Mouse (Mus musculus): ENCODE results near the gene B9d2.
"Not testable (repeated sequence)": the region's sequence is repeated elsewhere in the genome, so short reads cannot be mapped to it uniquely, and the experiment has no call there.

B9d2 gene

DNA sequence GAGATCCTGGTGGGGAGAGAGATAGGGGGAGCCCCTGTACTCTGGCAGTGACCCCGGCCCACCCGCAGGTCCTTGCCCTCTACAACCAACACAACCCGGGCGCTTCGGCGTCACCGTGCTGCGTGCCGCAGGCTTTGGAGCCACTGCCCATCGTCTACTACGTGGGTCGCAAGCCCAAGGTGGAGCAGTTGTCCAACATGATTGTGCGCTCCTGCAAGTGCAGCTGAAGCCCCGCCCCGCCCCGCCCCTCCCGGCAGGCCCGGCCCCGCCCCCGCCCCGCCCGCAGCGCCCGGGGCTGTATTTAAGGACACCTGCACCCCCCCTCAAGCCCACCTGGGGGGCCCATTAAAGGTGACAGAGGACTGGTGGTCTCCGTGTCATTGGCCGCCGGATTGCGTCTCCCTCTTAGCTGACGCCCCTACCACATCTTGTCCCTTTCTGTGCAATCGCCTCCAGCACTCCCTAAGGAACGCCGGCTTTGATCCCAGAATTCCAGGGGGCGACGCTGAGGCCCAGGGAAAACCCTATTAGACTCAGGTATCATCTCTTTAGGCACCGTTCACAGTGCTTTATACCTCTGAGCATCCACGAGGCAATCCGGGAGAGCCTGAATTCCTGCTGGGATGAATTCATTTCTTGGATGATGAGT is 24.3 kb downstream of the B9d2 start:
- peak; percentile 52 for DNase-seq

DNA sequence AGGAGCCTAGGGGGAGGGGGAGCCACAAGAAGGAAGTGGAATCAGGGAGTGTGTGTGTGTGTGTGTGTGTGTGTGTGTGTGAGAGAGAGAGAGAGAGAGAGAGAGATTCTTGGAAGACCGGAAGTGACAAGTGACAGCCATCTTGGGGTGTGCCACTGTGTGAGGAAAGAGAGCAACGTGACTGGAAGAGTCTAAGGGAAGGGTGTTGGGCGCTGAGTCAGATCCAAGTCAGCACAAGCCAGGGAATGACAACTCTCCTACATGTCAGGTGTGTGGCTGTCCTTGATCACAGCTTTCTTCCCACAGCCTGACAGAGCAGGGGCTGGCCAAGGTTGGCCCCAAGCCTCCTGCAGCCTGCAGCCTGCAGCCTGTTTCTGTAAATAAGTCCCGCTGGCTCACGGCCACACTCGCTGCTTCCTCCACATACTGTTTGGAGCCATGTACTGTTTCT is 25.2 kb downstream of the B9d2 start:
- DNase-seq: peak; percentile 81 to 85

DNA sequence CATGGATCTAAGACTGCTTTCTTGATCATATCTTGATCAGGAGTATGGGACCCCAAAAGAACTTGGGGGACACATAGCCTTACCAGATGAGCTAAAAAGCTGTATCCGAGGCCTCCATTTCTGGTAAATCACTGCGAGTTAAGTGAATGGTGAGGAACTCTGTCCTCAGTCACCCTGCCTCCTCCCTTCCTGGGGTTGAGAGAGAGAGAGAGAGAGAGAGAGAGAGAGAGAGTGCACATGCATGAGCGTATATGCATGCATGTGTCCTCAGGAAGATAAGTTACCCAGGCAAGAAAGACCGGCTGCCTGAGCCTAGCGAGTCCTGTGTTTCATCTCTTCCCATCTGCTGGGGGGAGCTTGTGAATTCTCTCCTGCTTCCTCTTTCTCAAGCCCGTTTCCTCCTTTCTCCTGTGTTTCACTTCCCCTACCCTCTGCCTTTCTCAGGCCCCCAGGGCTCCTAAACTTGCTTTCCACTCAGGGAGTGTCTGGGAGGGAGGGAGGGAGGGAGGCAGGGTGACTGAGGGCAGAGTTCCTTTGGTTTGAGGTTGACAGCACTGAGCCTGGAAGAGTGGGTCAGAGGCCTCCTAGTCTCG is 26.1 kb downstream of the B9d2 start:
- DNase-seq: no peak

DNA sequence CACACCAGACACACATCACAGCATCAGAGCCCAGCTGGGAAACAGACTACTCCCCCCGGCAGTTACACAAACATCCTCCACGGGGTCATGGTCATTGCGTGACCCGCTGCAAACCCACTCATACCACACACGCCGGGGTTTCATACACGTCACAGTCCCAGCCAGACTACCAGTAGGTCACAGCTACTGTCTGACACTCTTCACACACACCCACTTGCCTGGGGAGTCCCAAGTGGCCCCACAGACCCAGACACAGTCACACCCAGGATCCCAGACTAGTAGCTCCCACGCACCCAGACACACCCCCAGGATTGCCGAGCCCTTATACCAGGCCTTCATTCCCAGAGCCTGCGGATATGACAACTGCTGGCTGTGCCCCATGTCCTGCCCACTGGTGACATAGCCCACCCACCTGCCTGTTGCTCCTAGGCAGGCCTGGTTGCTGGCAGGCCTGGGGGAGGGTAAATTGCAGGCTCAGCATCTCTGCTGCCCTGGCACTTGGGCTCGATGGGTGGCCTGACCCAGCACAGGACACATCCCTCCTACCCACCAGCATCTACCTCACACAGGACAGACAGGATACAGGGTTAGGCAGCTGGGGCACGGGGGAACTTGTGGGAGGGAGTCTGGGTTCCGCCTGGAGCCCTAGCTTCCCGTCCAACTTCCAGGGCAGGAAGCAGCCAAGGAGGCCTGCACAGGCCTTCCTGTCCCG is 27.2 kb downstream of the B9d2 start:
- DNase-seq: peak in 1 of 2 experiments; percentile 34

DNA sequence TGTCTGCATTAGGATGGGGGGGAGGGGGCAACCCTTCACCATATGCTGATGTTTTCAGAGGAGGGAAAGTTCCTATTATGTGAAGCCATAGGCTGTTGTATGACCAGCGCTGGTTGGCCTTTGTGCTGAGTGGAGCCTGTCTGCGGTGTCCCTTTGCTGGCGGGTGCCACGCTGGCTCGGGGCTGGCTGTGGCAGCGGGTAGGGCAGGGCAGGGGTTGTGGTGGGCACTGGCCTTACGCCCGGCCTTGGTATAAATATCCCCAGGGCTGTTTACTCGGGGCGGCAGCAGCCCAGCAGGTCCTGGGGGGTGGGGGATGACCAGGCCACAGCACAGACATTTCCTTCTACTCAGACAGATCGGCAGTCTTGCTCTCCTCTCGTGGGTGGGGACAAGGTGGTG is 29.4 kb downstream of the B9d2 start:
- peak; percentile 65 to 73 for DNase-seq

DNA sequence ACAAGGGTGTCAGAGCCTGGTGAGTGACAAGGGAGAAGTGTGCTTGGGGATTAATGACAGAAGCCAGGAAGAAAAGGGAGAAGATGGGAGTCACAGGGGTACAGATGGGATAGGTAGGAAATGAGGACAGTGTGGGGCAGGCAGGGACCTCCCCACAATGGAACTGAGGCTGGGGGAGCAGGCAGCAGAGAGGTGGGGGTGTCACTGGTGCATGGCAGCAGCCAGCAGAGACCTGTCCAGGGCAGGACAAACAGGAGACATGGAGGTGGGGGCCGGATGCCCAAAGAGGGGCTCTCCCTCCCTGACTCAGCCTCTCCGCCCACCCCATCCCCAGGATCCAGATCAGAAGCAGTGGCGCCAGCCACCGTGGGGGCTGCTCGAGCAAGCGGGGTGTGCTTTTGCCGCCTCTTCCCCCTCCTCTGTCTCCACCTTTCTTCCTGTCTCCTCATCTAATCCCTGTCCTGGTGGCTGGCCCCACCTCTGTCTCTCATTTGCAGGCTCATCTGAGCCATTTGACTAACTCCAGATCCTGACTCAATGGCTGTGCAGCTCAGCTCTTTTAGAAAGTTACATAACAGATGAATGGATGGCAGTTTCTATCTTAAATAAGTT is 30.0 kb downstream of the B9d2 start:
- DNase-seq: peak in 1 of 2 experiments; percentile 35

DNA sequence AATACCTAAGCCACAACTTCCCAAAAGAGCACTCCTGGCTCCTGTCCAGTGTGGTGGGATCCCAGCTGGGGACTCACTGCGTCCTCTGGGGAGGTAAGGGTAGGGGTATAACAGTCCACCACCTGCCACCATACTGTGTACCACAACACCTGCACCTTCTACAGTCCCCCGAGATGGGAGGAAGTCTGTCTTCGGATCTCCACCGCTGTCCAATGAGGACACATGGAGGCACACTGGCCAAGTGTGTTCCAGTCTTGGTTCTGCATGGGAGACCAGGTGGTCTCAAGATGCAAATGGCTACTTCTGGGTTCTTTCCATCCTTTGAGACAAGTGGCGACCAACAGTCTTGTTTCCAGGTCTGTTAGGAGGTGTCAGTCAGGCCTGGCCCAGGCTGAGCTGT is 30.6 kb downstream of the B9d2 start:
- DNase-seq: peak; percentile 46 to 48

DNA sequence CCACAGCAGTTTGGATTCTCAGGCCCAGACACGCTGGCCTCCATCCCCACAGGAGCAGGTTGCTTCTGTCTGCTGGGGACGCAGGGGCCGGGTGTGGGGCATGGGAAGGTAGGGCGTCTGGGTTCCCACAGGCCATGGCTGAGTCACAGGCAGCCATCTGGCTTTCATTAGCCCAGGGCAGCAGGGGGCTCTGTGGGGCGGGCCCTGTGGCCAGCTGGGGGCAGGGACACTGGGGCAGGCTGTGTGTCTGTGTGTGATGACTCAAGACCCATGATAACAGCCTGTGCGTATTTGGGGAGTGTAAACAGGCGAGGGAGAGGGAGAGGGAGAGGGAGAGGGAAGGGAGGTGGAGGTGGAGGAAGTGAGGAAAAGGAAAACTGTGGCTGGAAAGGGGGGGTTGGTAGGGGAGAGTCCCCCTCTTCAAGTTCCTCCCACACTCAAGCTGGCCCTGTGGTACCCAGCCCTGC is 31.2 kb downstream of the B9d2 start:
- peak; percentile 73 to 84 for DNase-seq

DNA sequence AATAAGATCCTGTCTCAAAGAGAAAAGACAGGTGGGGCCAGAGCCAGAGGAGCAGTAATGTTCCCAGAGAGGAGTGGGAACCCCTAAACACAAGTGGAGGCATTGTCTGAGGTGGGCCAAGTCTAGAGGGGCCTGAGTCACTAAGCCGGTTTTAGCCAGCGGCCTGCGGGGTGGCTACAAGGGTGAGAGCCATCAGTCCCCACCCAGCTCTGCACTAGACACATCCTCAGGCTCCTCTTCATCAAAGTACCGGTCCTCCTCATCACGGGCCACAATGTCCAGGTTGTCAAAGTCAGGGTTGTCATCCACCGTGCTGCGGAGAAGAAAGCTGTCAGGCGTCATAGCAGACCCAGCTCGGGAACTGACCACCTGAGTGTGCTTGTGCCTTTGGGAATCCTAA is 32.2 kb downstream of the B9d2 start:
- no peak for DNase-seq

DNA sequence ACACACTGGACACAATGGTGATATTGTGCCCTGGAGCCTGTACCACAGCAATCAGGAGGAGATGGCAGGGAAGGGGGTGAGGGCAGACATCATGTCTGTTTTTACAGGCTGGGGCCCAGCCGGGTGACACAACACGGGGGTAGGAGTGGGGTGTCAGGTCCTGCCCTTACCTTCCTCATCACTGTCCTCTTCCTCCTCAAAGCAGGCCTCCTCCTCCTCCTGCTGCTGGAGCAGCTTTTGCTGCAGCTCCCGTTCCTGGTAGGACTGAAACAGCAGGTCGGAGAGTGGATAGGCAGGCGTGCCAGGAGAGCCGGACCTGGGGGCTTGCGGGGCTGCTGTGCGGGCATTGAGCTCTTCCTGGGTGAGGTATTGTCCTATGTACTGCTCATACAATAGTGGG is 34.0 kb downstream of the B9d2 start:
- DNase-seq: no peak

DNA sequence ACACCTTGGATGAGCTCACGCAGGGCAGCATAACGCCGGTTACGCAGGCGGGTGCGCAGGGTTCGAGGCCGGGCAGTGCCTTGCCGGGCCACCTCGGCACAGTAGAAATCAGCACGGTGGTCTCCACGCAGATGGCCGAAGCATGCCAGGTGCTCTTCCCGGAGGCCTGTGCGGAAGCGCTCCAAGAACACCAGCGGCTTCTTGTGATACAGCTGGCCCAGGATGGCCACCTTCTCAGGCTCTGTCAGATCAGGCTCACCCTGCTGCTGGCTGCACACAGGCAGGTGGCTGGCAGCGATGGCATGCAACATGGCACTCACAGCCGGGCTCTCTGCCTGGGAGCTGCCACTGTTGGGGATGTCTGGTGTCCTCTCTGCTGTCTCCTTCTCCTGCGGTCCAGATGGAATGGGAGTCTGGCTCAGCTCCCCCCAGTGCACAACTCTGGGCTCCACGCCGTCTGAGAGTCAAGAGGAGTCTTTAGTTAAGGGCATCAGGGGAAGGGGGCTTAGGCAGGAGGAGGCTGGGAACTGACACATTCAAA is 35.2 kb downstream of the B9d2 start:
- DNase-seq: no peak

DNA sequence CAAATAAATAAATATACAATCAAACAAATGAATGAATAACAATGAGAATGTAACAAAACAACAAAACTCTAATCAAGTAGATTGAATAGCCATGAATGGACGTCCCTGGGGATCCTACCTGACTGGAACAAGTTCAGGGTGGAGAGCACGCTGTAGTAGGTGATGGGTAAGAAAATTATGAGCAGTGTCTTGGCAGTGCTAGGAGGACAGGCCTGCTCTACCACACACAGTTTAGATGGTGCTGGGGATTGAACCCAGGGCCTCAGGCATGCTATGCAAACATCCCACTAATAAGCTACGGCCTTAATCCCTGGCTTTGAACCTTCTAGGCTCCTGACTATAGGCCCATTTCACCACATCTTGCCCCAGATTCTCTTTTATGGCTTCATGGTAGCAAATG is 36.9 kb downstream of the B9d2 start:
- DNase-seq: no peak

DNA sequence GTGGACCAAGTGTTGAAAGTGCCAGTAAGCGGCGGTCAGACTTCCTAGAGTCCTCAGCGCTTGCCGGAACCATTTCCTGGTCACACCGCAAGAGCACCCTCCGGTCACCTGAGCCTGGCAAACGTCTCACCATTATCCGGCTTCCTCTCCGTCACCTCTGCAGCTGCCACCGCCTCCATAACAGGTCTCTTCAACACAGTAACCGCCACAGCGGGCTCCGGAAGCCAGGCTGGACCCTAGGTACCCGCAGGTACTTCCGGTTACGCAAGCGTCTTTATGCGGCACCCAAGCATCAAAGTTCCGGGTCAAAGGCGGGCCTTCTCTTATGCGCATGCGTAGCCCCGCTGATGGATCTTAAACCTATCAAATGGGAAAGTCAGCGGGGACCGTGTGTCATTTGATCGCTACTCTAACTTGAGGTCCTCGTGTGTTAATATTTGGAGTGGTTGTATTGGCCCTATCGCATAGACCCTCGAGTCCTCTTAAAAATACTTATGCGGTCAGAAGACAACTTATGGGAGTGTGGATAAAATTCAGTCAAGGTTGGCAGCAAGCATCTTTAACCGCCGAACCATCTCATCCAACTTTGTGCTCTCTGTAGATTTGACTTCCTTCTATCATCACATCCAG is 38.3 kb downstream of the B9d2 start, which contains the start of gene Ccdc97:
TSS of gene Ccdc97 (minus strand) at position 301 of the 630 bp plus-strand sequence.
- DNase-seq: peak; percentile 95 to 96

DNA sequence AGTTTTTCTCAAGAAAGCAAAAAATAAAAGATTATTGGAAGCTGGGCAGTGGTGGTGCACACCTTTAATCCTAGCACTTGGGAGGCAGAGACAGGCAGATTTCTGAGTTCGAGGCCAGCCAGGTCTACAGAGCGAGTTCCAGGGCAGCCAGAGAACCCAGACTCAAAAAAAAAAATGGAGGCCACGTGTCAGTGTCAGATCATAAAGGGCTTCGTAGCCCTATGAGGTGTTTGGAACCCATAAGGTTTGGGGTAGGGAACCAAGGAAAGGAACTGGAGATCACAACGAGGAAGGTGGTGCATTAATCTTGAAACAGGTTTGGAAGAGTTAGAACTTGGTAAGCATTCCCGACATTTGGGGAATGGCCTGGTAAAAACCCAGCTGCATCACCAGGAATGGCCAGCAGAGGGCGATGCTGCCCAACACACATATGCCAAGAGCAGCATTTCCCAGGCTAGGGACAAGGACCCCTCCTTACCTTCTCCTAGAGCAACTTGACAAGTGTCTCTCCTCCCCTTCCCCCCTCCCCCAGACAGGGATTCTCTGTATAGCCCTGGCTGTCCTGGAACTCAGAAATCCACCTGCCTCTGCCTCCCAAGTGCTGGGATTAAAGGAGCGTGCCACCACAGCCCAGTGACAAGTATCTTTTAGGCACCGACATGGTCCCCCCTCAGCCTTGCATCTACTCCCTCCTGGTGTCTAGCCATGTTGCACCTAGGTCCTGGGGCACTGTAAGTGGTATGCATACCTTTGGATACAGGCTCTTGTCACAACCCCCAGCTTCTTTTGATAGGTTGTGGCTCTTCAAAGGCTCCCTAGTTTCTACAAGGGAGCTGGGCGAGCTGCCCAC is 39.4 kb downstream of the B9d2 start:
- peak; percentile 87 to 90 for DNase-seq

DNA sequence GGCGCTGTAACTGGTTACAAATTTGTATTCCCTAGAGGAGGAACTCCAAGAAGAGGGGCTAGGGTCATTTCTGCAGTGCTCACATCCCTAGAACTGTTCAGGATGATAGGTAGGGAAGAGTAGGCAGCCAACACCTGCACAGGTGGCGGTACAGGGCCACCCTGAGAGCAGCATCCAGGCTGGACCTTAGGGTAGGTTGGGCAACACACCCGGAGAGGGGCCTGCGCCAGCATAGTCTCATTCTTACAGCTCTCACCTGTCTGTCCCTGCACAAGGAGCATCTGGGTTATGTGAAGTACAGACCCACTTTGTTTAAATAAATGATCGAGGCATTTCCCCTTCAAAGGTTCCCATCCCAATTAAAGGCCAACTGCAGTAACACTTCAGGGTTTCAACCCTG is 40.2 kb downstream of the B9d2 start:
- no peak for DNase-seq

DNA sequence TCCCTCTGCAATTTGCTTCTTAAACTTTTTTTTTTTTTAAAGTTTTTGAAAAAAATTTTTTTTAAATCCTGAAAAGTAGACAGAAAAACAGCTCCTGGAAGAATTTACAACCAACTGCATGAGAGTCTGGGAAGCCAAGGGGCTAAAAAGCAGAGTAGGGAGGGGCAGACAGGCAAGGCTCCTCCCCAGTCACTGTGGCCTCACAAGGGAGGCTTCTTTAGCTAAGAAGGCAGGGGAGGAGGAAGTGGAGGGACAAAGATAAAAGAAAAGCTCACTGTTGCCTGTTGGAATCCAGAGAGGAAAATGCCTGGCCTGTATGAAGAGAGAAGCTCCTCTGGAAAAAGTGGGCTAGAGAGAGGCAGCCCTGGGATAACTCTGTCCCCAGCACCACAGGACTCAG is 41.2 kb downstream of the B9d2 start:
- not testable (repeated sequence) for DNase-seq

DNA sequence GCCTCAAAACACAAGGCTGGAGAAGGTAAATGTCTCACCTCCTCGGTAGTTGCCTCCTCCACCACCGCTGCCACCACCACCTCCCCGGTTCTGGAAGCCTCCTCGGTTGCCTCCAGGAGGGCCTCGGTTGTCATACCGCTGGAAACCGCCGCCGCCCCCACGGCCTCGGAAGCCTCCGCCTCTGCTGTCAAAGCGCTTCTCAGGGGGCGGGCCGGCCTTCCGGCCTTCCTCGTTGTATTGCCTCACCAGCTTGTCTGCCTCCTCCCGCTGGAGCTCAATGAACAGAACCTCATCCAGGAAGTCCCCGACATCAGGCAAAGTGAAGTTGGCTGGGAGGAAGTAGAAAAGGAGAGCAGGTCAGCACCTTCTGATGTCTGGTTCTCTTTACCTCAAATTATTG is 45.3 kb downstream of the B9d2 start:
- DNase-seq: no peak

DNA sequence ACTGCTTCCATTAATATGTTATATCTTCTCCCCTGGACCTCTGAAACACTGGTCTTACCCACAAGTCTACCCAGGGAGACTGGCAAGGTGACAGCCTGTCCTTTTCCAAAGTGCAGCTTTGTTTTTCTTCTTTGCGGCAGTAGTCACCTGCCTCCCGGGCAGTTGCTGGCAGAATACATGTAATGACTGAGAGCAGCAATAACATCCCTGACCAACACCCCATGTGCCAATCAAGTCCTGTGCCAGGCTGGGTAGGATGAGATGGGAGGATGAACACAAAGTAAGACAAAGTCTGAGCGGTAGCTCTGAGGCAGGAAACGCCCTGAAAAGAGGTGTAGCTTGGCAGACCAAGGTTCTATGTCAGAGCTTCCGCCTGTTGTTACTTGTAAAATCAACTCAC is 47.2 kb downstream of the B9d2 start:
- DNase-seq: no peak

DNA sequence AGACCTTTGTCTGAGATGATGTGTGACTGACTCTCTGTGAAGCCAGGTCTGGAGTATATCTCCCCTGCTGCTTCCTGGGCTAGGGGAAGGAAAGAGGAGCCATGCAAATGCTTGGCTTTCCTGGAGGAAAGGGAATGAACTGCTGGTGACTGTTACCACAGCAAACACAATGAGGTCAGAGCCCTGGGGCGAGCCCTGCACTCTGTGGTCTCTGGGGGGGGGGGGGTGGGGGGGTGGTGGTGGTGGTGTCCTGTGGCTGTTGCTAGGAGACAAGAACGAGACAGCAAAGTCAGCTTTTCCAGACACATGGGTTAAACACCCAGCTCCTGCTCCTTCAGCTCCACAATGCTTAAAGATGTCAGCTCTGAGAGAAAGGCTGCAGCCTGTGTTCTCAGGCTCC is 48.8 kb downstream of the B9d2 start:
- no peak for DNase-seq

DNA sequence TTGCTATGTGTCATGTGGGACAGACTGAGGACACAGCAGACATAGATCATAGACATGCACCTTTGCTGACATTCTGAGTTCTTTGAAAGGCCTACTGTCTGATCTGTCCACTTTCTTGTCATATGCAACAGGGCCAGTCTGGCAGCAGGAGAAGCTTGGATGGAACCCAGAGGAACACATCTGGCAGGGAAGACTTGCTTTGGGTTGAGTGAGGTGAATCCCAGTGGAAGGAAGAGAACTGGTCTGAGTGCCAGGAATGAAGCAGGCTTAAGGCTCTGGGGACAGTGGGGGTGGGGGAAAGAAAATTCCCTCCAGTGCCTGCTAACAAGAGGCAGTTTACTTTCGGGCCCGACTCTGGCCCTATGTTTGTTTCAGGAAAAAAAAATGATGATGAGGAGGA is 49.3 kb downstream of the B9d2 start:
- no peak for DNase-seq

DNA sequence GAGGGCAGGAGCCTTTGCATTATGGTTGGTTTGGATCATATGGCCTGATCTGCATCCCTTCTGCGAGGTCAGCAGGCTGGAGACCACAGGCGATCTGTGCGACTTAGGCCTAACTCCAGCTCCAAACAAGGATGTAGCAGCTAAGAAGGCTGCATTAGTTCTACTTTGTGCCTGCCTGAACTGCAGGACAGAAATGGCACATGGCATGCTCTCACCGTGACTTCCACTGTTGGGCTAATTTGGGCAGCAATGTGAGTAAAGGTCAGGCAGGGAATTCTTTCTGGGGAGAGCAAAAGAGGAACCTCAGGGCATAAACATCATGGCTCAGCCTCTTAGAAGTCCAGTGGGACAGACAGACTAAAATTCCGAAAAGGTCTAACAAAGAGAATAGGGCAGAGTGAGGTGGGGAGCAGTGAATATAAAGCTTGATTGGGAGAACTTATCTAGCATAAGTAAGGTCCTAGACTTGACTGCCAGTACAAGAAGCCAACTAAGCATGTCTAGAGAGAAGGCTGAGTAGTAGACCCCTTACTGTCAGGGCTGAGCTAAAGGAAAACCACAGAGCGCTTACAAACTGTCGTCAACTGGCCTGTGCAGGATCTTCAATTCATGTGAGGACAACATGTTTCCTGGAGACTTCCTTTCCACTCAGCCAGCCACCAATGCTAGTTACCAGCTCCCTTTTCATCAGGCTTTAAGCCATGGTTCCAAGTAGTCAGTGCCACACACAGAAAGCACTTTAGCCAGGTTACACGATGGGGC is 50.9 kb downstream of the B9d2 start:
- no peak for DNase-seq
